Mouse (Mus musculus) stomach, embryonic 14.5 days (tissue): ENCODE results near the gene Olfr1208. TPM values are rescaled to one million over a fixed set of nuclear protein-coding genes. Genes with fewer than 3 reads are reported as not detected.

ENCODE experiments used
- ATAC-seq: fragments of 200-750 bp; cut with Nextera tagmentation; 2 replicates; pipeline ENCODE4 v1.8.0; 2017; ENCODE audit warnings: low read depth, moderate TSS enrichment; ENCODE audit not compliant: insufficient number of reproducible peaks, insufficient read depth, low FRiP score
- H3K27ac ChIP-seq: fragments of 300-500 bp; sonication (generic); 2 replicates; pipeline ENCODE4 v1.5.1; 2014; ENCODE audit warnings: mild to moderate bottlenecking, low read length, moderate library complexity, mixed read lengths
- H3K27me3 ChIP-seq: fragments of 300-500 bp; sonication (generic); 2 replicates; pipeline ENCODE4 v1.6.1; 2014; ENCODE audit warnings: low read length, control low read depth, mixed read lengths; ENCODE audit not compliant: control insufficient read depth, insufficient read depth
- H3K36me3 ChIP-seq: fragments of 300-500 bp; sonication (generic); 2 replicates; pipeline ENCODE4 v1.6.1; 2014; ENCODE audit warnings: mild to moderate bottlenecking, control low read depth, low read length, moderate library complexity, mixed read lengths; ENCODE audit not compliant: control insufficient read depth, insufficient read depth
- H3K4me1 ChIP-seq: fragments of 300-500 bp; sonication (generic); 2 replicates; pipeline ENCODE4 v1.6.1; 2014; ENCODE audit warnings: low read length, control low read depth, mixed read lengths; ENCODE audit not compliant: control insufficient read depth, insufficient read depth
- H3K4me2 ChIP-seq: fragments of 300-500 bp; sonication (generic); replicated peaks from 2 replicates; pipeline ENCODE4 v1.6.1; 2014; ENCODE audit warnings: low read depth, low read length, control low read depth
- H3K4me3 ChIP-seq: fragments of 300-500 bp; sonication (generic); 2 replicates; pipeline ENCODE4 v1.5.1; 2014; ENCODE audit warnings: low read depth, low read length, control low read depth
- H3K9ac ChIP-seq: fragments of 300-500 bp; sonication (generic); replicated peaks from 2 replicates; pipeline ENCODE4 v1.6.1; 2014; ENCODE audit warnings: low read depth, mild to moderate bottlenecking, control low read depth, low read length, moderate library complexity, mixed read lengths
- H3K9me3 ChIP-seq: fragments of 300-500 bp; sonication (generic); 2 replicates; pipeline ENCODE4 v1.6.1; 2016; ENCODE audit warnings: low read depth, low read length, control low read depth; ENCODE audit not compliant: control insufficient read depth
- WGBS: fragments of 180-500 bp; shearing (Covaris S2); extraction: QIAGEN DNeasy Blood & Tissue Kit; methylation state at CpG from one replicate; pipeline ENCODE4 v1.1.7; 2014; 5-methylcytosine and 5-hydroxymethylcytosine counted together
- polyA plus RNA-seq: library from polyadenylated mRNA; unstranded; fragments of >200 nt; fragmentation: Nextera tagmentation; extraction: Ambion mirVana; gene quantifications from 2 replicates; pipeline ENCODE4 v1.2.1, GENCODE M21; 2014

Gene Olfr1208
- not detected in 2 replicates for polyA plus RNA-seq

DNA sequence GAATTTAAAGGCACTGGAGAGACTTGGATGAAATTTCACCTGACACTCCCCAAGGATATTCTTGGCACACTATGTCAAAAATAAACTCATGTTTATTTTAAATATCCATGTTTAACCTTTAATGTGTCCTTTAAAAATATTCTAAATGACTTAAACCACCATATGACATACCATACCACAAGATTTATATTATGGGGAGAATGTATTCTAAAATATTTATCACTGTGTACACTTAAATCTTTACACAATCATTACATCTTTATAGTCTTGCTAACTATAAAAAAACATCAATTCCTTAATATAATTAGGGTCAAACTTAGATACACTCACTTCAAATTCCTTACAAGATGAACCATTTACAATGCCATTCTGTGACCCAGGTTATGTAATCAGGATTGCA lies at the start of gene Olfr1208:
Gene Olfr1208, minus strand, starts transcription at position 101 of the 400 bp plus-strand sequence.
- Histone ChIP-seq H3K4me1 (no peaks in the 10 kb centered on the region), H3K9ac (no peak within 1 kb of the TSS), H3K36me3 (no peaks in the 10 kb centered on the region), H3K4me3 (no peak within 1 kb of the TSS), H3K4me2 (no peak within 1 kb of the TSS), H3K27ac (no peak within 1 kb of the TSS), H3K27me3 (no peaks in the 10 kb centered on the region), H3K9me3 (no peaks in the 10 kb centered on the region)
- ATAC-seq = no peak

DNA sequence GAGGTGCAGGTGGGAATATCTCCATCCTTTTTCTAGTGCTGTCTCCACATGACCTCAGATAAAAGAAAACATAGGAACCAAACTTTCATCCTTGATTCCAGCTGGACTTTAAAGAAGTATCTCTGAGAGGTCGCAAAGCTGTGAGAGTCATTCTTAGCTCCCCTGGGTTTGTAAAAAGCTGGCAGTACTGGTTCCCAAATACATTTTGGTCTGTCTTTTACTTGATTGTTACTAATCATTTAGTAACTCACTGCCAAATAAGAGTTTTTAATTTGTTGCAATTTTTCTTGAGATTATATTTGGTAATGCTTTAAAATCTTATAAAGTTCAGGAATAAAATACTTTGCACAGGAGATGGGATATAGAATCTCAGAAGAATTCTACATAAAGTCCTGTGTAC lies 35.9 kb upstream of the Olfr1208 start, which contains the start of gene Olfr1211:
Gene Olfr1211, minus strand, starts transcription at position 101 of the 400 bp plus-strand sequence.
- Histone ChIP-seq H3K4me1 (no peaks in the 10 kb centered on the region), H3K4me2 (no peak within 1 kb of the TSS), H3K36me3 (no peaks in the 10 kb centered on the region), H3K9me3 (no peaks in the 10 kb centered on the region), H3K27me3 (no peaks in the 10 kb centered on the region), H3K9ac (no peak within 1 kb of the TSS), H3K27ac (no peak within 1 kb of the TSS), H3K4me3 (no peak within 1 kb of the TSS)
- WGBS = 80% methylated on average over 1 of the region's 1 CpGs
- ATAC-seq = no peak

DNA sequence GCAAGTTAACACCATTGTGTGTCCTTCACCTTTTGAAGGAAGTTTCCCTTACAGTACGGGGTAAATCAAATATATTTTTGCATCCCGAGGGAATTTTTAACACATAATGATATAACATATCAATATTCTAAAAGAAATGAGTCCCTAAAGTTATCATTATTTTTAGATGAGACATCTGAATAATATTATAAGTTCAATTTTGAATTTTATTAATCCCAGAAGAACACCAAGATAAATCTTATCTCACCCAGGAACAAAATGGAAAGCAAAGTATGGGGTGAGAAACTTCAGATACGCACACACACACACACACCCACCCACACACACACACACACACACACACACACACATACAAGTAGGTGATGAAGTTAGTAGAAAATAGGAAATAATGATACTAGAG lies 12.9 kb upstream of the Olfr1208 start, which contains the start of gene Olfr1209:
Gene Olfr1209, minus strand, starts transcription at position 101 of the 400 bp plus-strand sequence.
- WGBS = 91% methylated on average over 3 of the region's 3 CpGs
- H3K4me2 ChIP-seq = no peak within 1 kb of the TSS

GRCm38 (mm10) chr2:88862931-88863330 lies 39.2 kb downstream of the Olfr1208 start, which contains the start of gene Olfr1206:
Gene Olfr1206, plus strand, starts transcription at chr2:88863231.
- H3K27ac ChIP-seq = no peak within 1 kb of the TSS
- no peaks in the 10 kb centered on the region for H3K4me1 ChIP-seq

More for the DNA sequence above, 12.9 kb upstream of the Olfr1208 start, which contains the start of gene Olfr1209:
- Histone ChIP-seq H3K9ac (no peak within 1 kb of the TSS), H3K4me3 (no peak within 1 kb of the TSS), H3K36me3 (no peaks in the 10 kb centered on the region), H3K27me3 (no peaks in the 10 kb centered on the region), H3K4me1 (no peaks in the 10 kb centered on the region), H3K27ac (no peak within 1 kb of the TSS), H3K9me3 (no peaks in the 10 kb centered on the region)
- ATAC-seq = no peak

GRCm38 (mm10) chr2:88848992-88849391 lies 53.1 kb downstream of the Olfr1208 start, which contains the start of gene Olfr1204:
Gene Olfr1204, plus strand, starts transcription at chr2:88849292.
- 89% methylated on average over 1 of the region's 1 CpGs for WGBS
- no peak for ATAC-seq

More at GRCm38 (mm10) chr2:88862931-88863330, 39.2 kb downstream of the Olfr1208 start, which contains the start of gene Olfr1206:
- H3K9ac ChIP-seq = no peak within 1 kb of the TSS
- 79% methylated on average over 2 of the region's 2 CpGs for WGBS
- H3K27me3 ChIP-seq = no peaks in the 10 kb centered on the region
- H3K4me3 ChIP-seq = no peak within 1 kb of the TSS
- H3K9me3 ChIP-seq = no peaks in the 10 kb centered on the region
- no peak for ATAC-seq
- H3K4me2 ChIP-seq = no peak within 1 kb of the TSS
- no peaks in the 10 kb centered on the region for H3K36me3 ChIP-seq

More at GRCm38 (mm10) chr2:88848992-88849391, 53.1 kb downstream of the Olfr1208 start, which contains the start of gene Olfr1204:
- no peak within 1 kb of the TSS for H3K27ac ChIP-seq
- H3K9ac ChIP-seq = no peak within 1 kb of the TSS
- no peaks in the 10 kb centered on the region for H3K4me1 ChIP-seq
- no peaks in the 10 kb centered on the region for H3K27me3 ChIP-seq
- H3K9me3 ChIP-seq = no peaks in the 10 kb centered on the region
- no peaks in the 10 kb centered on the region for H3K36me3 ChIP-seq
- no peak within 1 kb of the TSS for H3K4me2 ChIP-seq
- H3K4me3 ChIP-seq = no peak within 1 kb of the TSS

Other genes starting within 250 kb of the Olfr1208 start
- gene Olfr1193, start 226.7 kb downstream of the Olfr1208 start, polyA plus RNA-seq = not detected in 2 replicates
- gene Olfr1195, start 213.1 kb downstream of the Olfr1208 start, polyA plus RNA-seq = not detected in 2 replicates
- gene Olfr1196, start 197.7 kb downstream of the Olfr1208 start, polyA plus RNA-seq = not detected in 2 replicates
- gene Olfr1197, start 169.9 kb downstream of the Olfr1208 start, polyA plus RNA-seq = not detected in 2 replicates
- not detected in 2 replicates for gene Olfr1198, start 150.9 kb downstream of the Olfr1208 start, polyA plus RNA-seq
- not detected in 2 replicates for gene Olfr1199, start 141.8 kb downstream of the Olfr1208 start, polyA plus RNA-seq
- not detected in 2 replicates for gene Olfr1200, start 131.8 kb downstream of the Olfr1208 start, polyA plus RNA-seq
- gene Olfr1201, start 109.3 kb downstream of the Olfr1208 start, polyA plus RNA-seq = not detected in 2 replicates
- gene Olfr1202, start 87.8 kb downstream of the Olfr1208 start, polyA plus RNA-seq = not detected in 2 replicates
- not detected in 2 replicates for gene Olfr1205, start 72.6 kb downstream of the Olfr1208 start, polyA plus RNA-seq
- not detected in 2 replicates for gene Olfr1204, start 53.0 kb downstream of the Olfr1208 start, polyA plus RNA-seq
- gene Olfr1206, start 39.1 kb downstream of the Olfr1208 start, polyA plus RNA-seq = not detected in 2 replicates
- gene Olfr1209, start 12.8 kb upstream of the Olfr1208 start, polyA plus RNA-seq = not detected in 2 replicates
- gene Olfr1211, start 35.8 kb upstream of the Olfr1208 start, polyA plus RNA-seq = not detected in 2 replicates
- not detected in 2 replicates for gene Olfr1212, start 51.7 kb upstream of the Olfr1208 start, polyA plus RNA-seq
- gene Gm13762, start 78.0 kb upstream of the Olfr1208 start, polyA plus RNA-seq = not detected in 2 replicates
- not detected in 2 replicates for gene Olfr1214, start 90.3 kb upstream of the Olfr1208 start, polyA plus RNA-seq
- gene Olfr1215, start 104.7 kb upstream of the Olfr1208 start, polyA plus RNA-seq = not detected in 2 replicates
- gene Olfr1216, start 116.0 kb upstream of the Olfr1208 start, polyA plus RNA-seq = not detected in 2 replicates
- not detected in 2 replicates for gene Olfr1217, start 129.8 kb upstream of the Olfr1208 start, polyA plus RNA-seq
- gene Olfr1218, start 158.9 kb upstream of the Olfr1208 start, polyA plus RNA-seq = not detected in 2 replicates
- not detected in 2 replicates for gene Olfr1219, start 181.2 kb upstream of the Olfr1208 start, polyA plus RNA-seq
- gene Olfr1220, start 204.5 kb upstream of the Olfr1208 start, polyA plus RNA-seq = not detected in 2 replicates
- gene Olfr1221, start 215.0 kb upstream of the Olfr1208 start, polyA plus RNA-seq = not detected in 2 replicates
- not detected in 2 replicates for gene Olfr1222, start 230.7 kb upstream of the Olfr1208 start, polyA plus RNA-seq
- not detected in 2 replicates for gene Olfr1223, start 249.2 kb upstream of the Olfr1208 start, polyA plus RNA-seq